Mouse (Mus musculus): ENCODE data around the gene Cidec. TPM values are rescaled to one million over a fixed set of nuclear protein-coding genes. Genes with fewer than 3 reads are reported as not detected.
A peak's percentile ranks its signal among the peaks of the same experiment; 100 is the strongest.

Cidec gene
- polyA plus RNA-seq, 1 experiment = not detected

- Histone ChIP-seq H3K4me3 (ENCODE audit: insufficient read depth, low read length) (no peak overlapping the region), H3K4me1 (ENCODE audit: control insufficient read depth, insufficient read depth, low read length) (no peaks in the 10 kb centered on the region), H3K27ac (ENCODE audit: insufficient read depth, low read length) (no peak overlapping the region)
- TF ChIP-seq CTCF (IDR thresholded peaks at IDR 0.05; ENCODE audit: extremely low read depth, insufficient read depth, low read length) = no peak
Measured at GRCm38 (mm10) chr6:113451839-113452238, 16.3 kb upstream of the Cidec start.

GRCm38 (mm10) chr6:113447639-113448038, 12.1 kb upstream of the Cidec start:
- Histone ChIP-seq H3K4me1 (ENCODE audit: control insufficient read depth, insufficient read depth, low read length) (peaks cover 2% of the 10 kb centered on the region; the same call in 1 of the 2 replicates), H3K27ac (ENCODE audit: insufficient read depth, low read length) (no peak overlapping the region), H3K4me3 (ENCODE audit: insufficient read depth, low read length) (no peak overlapping the region)
- TF ChIP-seq POLR2A (IDR thresholded peaks at IDR 0.05; ENCODE audit: extremely low read depth, insufficient read depth, low read length) (no peak), CTCF (IDR thresholded peaks at IDR 0.05; ENCODE audit: extremely low read depth, insufficient read depth, low read length) (no peak)

GRCm38 (mm10) chr6:113444207-113444965, 8.8 kb upstream of the Cidec start:
- TF ChIP-seq CTCF (IDR thresholded peaks at IDR 0.05; ENCODE audit: extremely low read depth, insufficient read depth, low read length) (no peak), POLR2A (IDR thresholded peaks at IDR 0.05; ENCODE audit: extremely low read depth, insufficient read depth, low read length) (no peak)
- H3K4me3 ChIP-seq (ENCODE audit: insufficient read depth, low read length) = no peak overlapping the region
- no peak overlapping the region for H3K27ac ChIP-seq (ENCODE audit: insufficient read depth, low read length)

GRCm38 (mm10) chr6:113443091-113443490, 7.5 kb upstream of the Cidec start:
- Histone ChIP-seq H3K4me3 (ENCODE audit: insufficient read depth, low read length) (peak overlapping the region; percentile 83), H3K4me1 (ENCODE audit: control insufficient read depth, insufficient read depth, low read length) (peaks cover 2% of the 10 kb centered on the region; the same call in 1 of the 2 replicates), H3K27ac (ENCODE audit: insufficient read depth, low read length) (no peak overlapping the region)
- no peak for TF ChIP-seq POLR2A (IDR thresholded peaks at IDR 0.05; ENCODE audit: extremely low read depth, insufficient read depth, low read length)
- TF ChIP-seq CTCF (IDR thresholded peaks at IDR 0.05; ENCODE audit: extremely low read depth, insufficient read depth, low read length) = no peak

More at GRCm38 (mm10) chr6:113444207-113444965, 8.8 kb upstream of the Cidec start:
- peaks cover 2% of the 10 kb centered on the region; the same call in 1 of the 2 replicates for H3K4me1 ChIP-seq (ENCODE audit: control insufficient read depth, insufficient read depth, low read length)

- TF ChIP-seq CTCF (IDR thresholded peaks at IDR 0.05; ENCODE audit: extremely low read depth, insufficient read depth, low read length) (no peak), POLR2A (IDR thresholded peaks at IDR 0.05; ENCODE audit: extremely low read depth, insufficient read depth, low read length) (peak; percentile 81)
Measured at GRCm38 (mm10) chr6:113442442-113443090, 7.0 kb upstream of the Cidec start, which contains the start of gene Jagn1. Jagn1 (plus strand) TSS chr6:113442569.

GRCm38 (mm10) chr6:113442087-113442441, 6.5 kb upstream of the Cidec start:
- peak overlapping the region; percentile 83 for H3K4me3 ChIP-seq (ENCODE audit: insufficient read depth, low read length)
- TF ChIP-seq CTCF (IDR thresholded peaks at IDR 0.05; ENCODE audit: extremely low read depth, insufficient read depth, low read length) (no peak), POLR2A (IDR thresholded peaks at IDR 0.05; ENCODE audit: extremely low read depth, insufficient read depth, low read length) (no peak)
- 0 out of 2 replicates have a peak overlapping the region, but pooled peaks have one; percentile 31 for H3K27ac ChIP-seq (ENCODE audit: insufficient read depth, low read length)
- H3K4me1 ChIP-seq (ENCODE audit: control insufficient read depth, insufficient read depth, low read length) = peaks cover 2% of the 10 kb centered on the region; the same call in 1 of the 2 replicates

More at GRCm38 (mm10) chr6:113442442-113443090, 7.0 kb upstream of the Cidec start, which contains the start of gene Jagn1:
- Histone ChIP-seq H3K27ac (ENCODE audit: insufficient read depth, low read length) (peak within 1 kb of the TSS; percentile 31; the same call in 1 of the 2 replicates), H3K4me1 (ENCODE audit: control insufficient read depth, insufficient read depth, low read length) (peaks cover 2% of the 10 kb centered on the region; the same call in 1 of the 2 replicates), H3K4me3 (ENCODE audit: insufficient read depth, low read length) (peak within 1 kb of the TSS; percentile 83)

- no peak overlapping the region for H3K4me3 ChIP-seq (ENCODE audit: insufficient read depth, low read length)
- H3K27ac ChIP-seq (ENCODE audit: insufficient read depth, low read length) = no peak overlapping the region
- peaks cover 2% of the 10 kb centered on the region; the same call in 1 of the 2 replicates for H3K4me1 ChIP-seq (ENCODE audit: control insufficient read depth, insufficient read depth, low read length)
- TF ChIP-seq CTCF (IDR thresholded peaks at IDR 0.05; ENCODE audit: extremely low read depth, insufficient read depth, low read length) (peak; percentile 84), POLR2A (IDR thresholded peaks at IDR 0.05; ENCODE audit: extremely low read depth, insufficient read depth, low read length) (no peak)
Measured at GRCm38 (mm10) chr6:113441147-113441680, 5.7 kb upstream of the Cidec start.

- TF ChIP-seq POLR2A (IDR thresholded peaks at IDR 0.05; ENCODE audit: extremely low read depth, insufficient read depth, low read length) (no peak), CTCF (IDR thresholded peaks at IDR 0.05; ENCODE audit: extremely low read depth, insufficient read depth, low read length) (no peak)
- no peak overlapping the region for H3K4me3 ChIP-seq (ENCODE audit: insufficient read depth, low read length)
Measured at GRCm38 (mm10) chr6:113440686-113441085, 5.1 kb upstream of the Cidec start.

GRCm38 (mm10) chr6:113438721-113439430, 3.3 kb upstream of the Cidec start:
- H3K4me3 ChIP-seq (ENCODE audit: insufficient read depth, low read length) = no peak overlapping the region
- no peak overlapping the region for H3K27ac ChIP-seq (ENCODE audit: insufficient read depth, low read length)
- no peak for TF ChIP-seq CTCF (IDR thresholded peaks at IDR 0.05; ENCODE audit: extremely low read depth, insufficient read depth, low read length)
- no peak for TF ChIP-seq POLR2A (IDR thresholded peaks at IDR 0.05; ENCODE audit: extremely low read depth, insufficient read depth, low read length)
- peaks cover 2% of the 10 kb centered on the region; the same call in 1 of the 2 replicates for H3K4me1 ChIP-seq (ENCODE audit: control insufficient read depth, insufficient read depth, low read length)

More at GRCm38 (mm10) chr6:113440686-113441085, 5.1 kb upstream of the Cidec start:
- Histone ChIP-seq H3K4me1 (ENCODE audit: control insufficient read depth, insufficient read depth, low read length) (peaks cover 2% of the 10 kb centered on the region; the same call in 1 of the 2 replicates), H3K27ac (ENCODE audit: insufficient read depth, low read length) (no peak overlapping the region)
